Mouse (Mus musculus) kidney, embryonic 16.5 days (tissue): Measurements from ENCODE around the gene Sept8. TPM values are rescaled to one million over a fixed set of nuclear protein-coding genes. Genes with fewer than 3 reads are reported as not detected.

Experiments used
- ATAC-seq: fragments of 200-750 bp; cut with Nextera tagmentation; 2 replicates; pipeline ENCODE4 v1.8.0; 2017; ENCODE audit warnings: moderate TSS enrichment; ENCODE audit not compliant: low FRiP score, low TSS enrichment
- H3K27ac ChIP-seq: fragments of 300-500 bp; sonication (generic); 2 replicates; pipeline ENCODE4 v1.5.1; 2014; ENCODE audit warnings: low read length
- H3K27me3 ChIP-seq: fragments of 300-500 bp; sonication (generic); 2 replicates; pipeline ENCODE4 v1.6.1; 2014; ENCODE audit warnings: low read length, control low read depth, mixed read lengths; ENCODE audit not compliant: insufficient read depth
- H3K36me3 ChIP-seq: fragments of 300-500 bp; sonication (generic); 2 replicates; pipeline ENCODE4 v1.6.1; 2014; ENCODE audit warnings: low read length, control low read depth, mixed read lengths; ENCODE audit not compliant: insufficient read depth
- H3K4me1 ChIP-seq: fragments of 300-500 bp; sonication (generic); 2 replicates; pipeline ENCODE4 v1.6.1; 2014; ENCODE audit warnings: low read length, control low read depth, mixed read lengths; ENCODE audit not compliant: insufficient read depth
- H3K4me2 ChIP-seq: fragments of 300-500 bp; sonication (generic); replicated peaks from 2 replicates; pipeline ENCODE4 v1.6.1; 2014; ENCODE audit warnings: low read depth, low read length
- H3K4me3 ChIP-seq: fragments of 300-500 bp; sonication (generic); 2 replicates; pipeline ENCODE4 v1.5.1; 2014; ENCODE audit warnings: mild to moderate bottlenecking, low read length
- H3K9ac ChIP-seq: fragments of 300-500 bp; sonication (generic); replicated peaks from 2 replicates; pipeline ENCODE4 v1.6.1; 2014; ENCODE audit warnings: low read length
- H3K9me3 ChIP-seq: fragments of 300-500 bp; sonication (generic); 2 replicates; pipeline ENCODE4 v1.6.1; 2016; ENCODE audit warnings: low read length, control low read depth
- WGBS: fragments of 180-500 bp; shearing (Covaris S2); extraction: QIAGEN DNeasy Blood & Tissue Kit; methylation state at CpG from one replicate; pipeline ENCODE4 v1.1.7; 2014; 5-methylcytosine and 5-hydroxymethylcytosine counted together
- polyA plus RNA-seq: library from polyadenylated mRNA; unstranded; fragments of >200 nt; fragmentation: Nextera tagmentation; extraction: Ambion mirVana; gene quantifications from 2 replicates; pipeline ENCODE4 v1.2.1, GENCODE M21; 2015

Sept8 gene
- polyA plus RNA-seq, 1 experiment from 2014 or later = 25.7 TPM

GRCm38 (mm10) chr11:53590368-53590768, 71.3 kb downstream of the Sept8 start:
- Histone ChIP-seq H3K9ac (no peak overlapping the region), H3K9me3 (no peaks in the 10 kb centered on the region), H3K4me2 (no peak overlapping the region), H3K27me3 (no peaks in the 10 kb centered on the region), H3K27ac (no peak overlapping the region), H3K36me3 (peaks cover 17% of the 10 kb centered on the region), H3K4me3 (no peak overlapping the region), H3K4me1 (no peaks in the 10 kb centered on the region)
- WGBS = 52% methylated on average over 15 of the region's 15 CpGs
- ATAC-seq = no peak

- Histone ChIP-seq H3K4me2 (no peak overlapping the region), H3K9ac (no peak overlapping the region), H3K36me3 (peaks cover 17% of the 10 kb centered on the region), H3K4me3 (no peak overlapping the region), H3K9me3 (no peaks in the 10 kb centered on the region), H3K4me1 (no peaks in the 10 kb centered on the region), H3K27me3 (no peaks in the 10 kb centered on the region), H3K27ac (no peak overlapping the region)
- ATAC-seq = no peak
- 87% methylated on average over 5 of the region's 5 CpGs for WGBS
Observed at GRCm38 (mm10) chr11:53591116-53591515, 72.1 kb downstream of the Sept8 start.

Other genes starting within 250 kb of the Sept8 start
- 82.7 and 85.1 TPM in 2 replicates for gene Hspa4, start 218.8 kb upstream of the Sept8 start, polyA plus RNA-seq
- 19.1 and 25.4 TPM in 2 replicates for gene Zcchc10, start 194.6 kb upstream of the Sept8 start, polyA plus RNA-seq
- 16.8 and 25.8 TPM in 2 replicates for gene Aff4, start 168.4 kb upstream of the Sept8 start, polyA plus RNA-seq
- gene Leap2, start 96.1 kb upstream of the Sept8 start, polyA plus RNA-seq = 0.34 and 0.37 TPM in 2 replicates
- 641 and 655 TPM in 2 replicates for gene Uqcrq, start 88.4 kb upstream of the Sept8 start, polyA plus RNA-seq
- 1.1 and 1.2 TPM in 2 replicates for gene Gdf9, start 88.2 kb upstream of the Sept8 start, polyA plus RNA-seq
- 0.12 TPM in 1 of 2 replicates, not detected in the other for gene Gm10447, start 62.1 kb upstream of the Sept8 start, polyA plus RNA-seq
- 2.1 and 2.5 TPM in 2 replicates for gene Shroom1, start 62.1 kb upstream of the Sept8 start, polyA plus RNA-seq
- gene Gm9837, start 48.8 kb upstream of the Sept8 start, polyA plus RNA-seq = not detected in 2 replicates
- gene Gm9945, start 39.1 kb upstream of the Sept8 start, polyA plus RNA-seq = not detected in 2 replicates
- 0.17 and 0.23 TPM in 2 replicates for gene Sowaha, start 39.0 kb upstream of the Sept8 start, polyA plus RNA-seq
- gene Kif3a, start 48.1 kb downstream of the Sept8 start, polyA plus RNA-seq = 62.8 and 72.5 TPM in 2 replicates
- 0.36 and 0.97 TPM in 2 replicates for gene Il4, start 99.4 kb downstream of the Sept8 start, polyA plus RNA-seq
- gene Il13, start 115.4 kb downstream of the Sept8 start, polyA plus RNA-seq = not detected in 2 replicates
- gene Rad50, start 188.1 kb downstream of the Sept8 start, polyA plus RNA-seq = 24.9 TPM in 2 replicates
- gene Il5, start 201.5 kb downstream of the Sept8 start, polyA plus RNA-seq = not detected in 2 replicates